Comparison of ENCODE assay signal across 20 mouse cellular contexts in genomic region chr5:17982770-17983169, GRCm38 (mm10). TPM values are rescaled to one million over a fixed set of nuclear protein-coding genes. Genes with fewer than 3 reads are reported as not detected.
DNase-seq lines count a peak whose midpoint lies in the region; ATAC-seq and TF ChIP-seq lines count a peak whose summit lies in the region.
"Had no signal": no experiment of that assay in that cellular context is flagged by ENCODE, and none has a peak within 500 bp of the region (broad histone marks: within the 10 kb centered on the region; RNA-seq: fewer than 3 reads in every experiment).

No protein-coding gene starts in this region.

- ATAC-seq in frontal cortex, adult (ENCODE audit: low TSS enrichment), result peak; percentile 73
- peak; percentile 92 for ATAC-seq in lung, embryonic 14.5 days (ENCODE audit: insufficient read depth)
- peak; percentile 95 for ATAC-seq in heart, embryonic 15.5 days (replicated peaks; ENCODE audit: insufficient number of reproducible peaks, insufficient read depth, low FRiP score, low read depth)
- ATAC-seq in midbrain, embryonic 16.5 days, result no peak

- no peak overlapping the region for H3K4me2 ChIP-seq in lung, embryonic 14.5 days
- H3K4me2 ChIP-seq in heart, embryonic 15.5 days, result no peak overlapping the region
- no peak overlapping the region for H3K4me2 ChIP-seq in midbrain, embryonic 16.5 days (ENCODE audit: low read length)
- H3K4me2 ChIP-seq: midbrain, embryonic 11.5 days had no signal

- no peak overlapping the region for H3K4me3 ChIP-seq in lung, embryonic 14.5 days (ENCODE audit: low read depth, low read length)
- no peak overlapping the region for H3K4me3 ChIP-seq in lung, adult 2 months (replicated peaks; ENCODE audit: extremely low read depth, low read depth, low read length)
- H3K4me3 ChIP-seq in heart, embryonic 15.5 days, result no peak overlapping the region
- no peak overlapping the region for H3K4me3 ChIP-seq in midbrain, embryonic 16.5 days (ENCODE audit: low read depth, low read length)
- H3K4me3 ChIP-seq: forebrain, embryonic 10.5 days; layer of hippocampus, adult 2 months had no signal

- H3K36me3 ChIP-seq in lung, embryonic 14.5 days (ENCODE audit: insufficient read depth), result no peaks in the 10 kb centered on the region
- no peaks in the 10 kb centered on the region for H3K36me3 ChIP-seq in heart, embryonic 15.5 days
- no peaks in the 10 kb centered on the region for H3K36me3 ChIP-seq in midbrain, embryonic 16.5 days (ENCODE audit: control insufficient read depth, insufficient read depth, low read length)
- H3K36me3 ChIP-seq: forebrain, embryonic 10.5 days had no signal

- DNase-seq in frontal cortex, adult 2 months (ENCODE audit: extremely low spot score in 1 of 2, low spot score in 1 of 2), result no peak
- DNase-seq in lung, embryonic 14.5 days, result peak; percentile 67
- no peak for DNase-seq in lung, adult 2 months
- peak; percentile 53 for DNase-seq in lung, postnatal 36 days
- no peak for DNase-seq in adrenal gland, adult (ENCODE audit: inconsistent age in 2 of 2, low spot score in 1 of 2)
- DNase-seq: adrenal gland, postnatal 36 days; cerebellum, postnatal 36 days; retina, postnatal 1 day; spleen, adult 18-20 months; thymus, postnatal 14 days had no signal

- H3K9ac ChIP-seq in lung, embryonic 14.5 days, result no peak overlapping the region
- no peak overlapping the region for H3K9ac ChIP-seq in heart, embryonic 15.5 days
- no peak overlapping the region for H3K9ac ChIP-seq in midbrain, embryonic 16.5 days (ENCODE audit: low read depth, low read length)

- no peak overlapping the region for H3K27ac ChIP-seq in lung, embryonic 14.5 days (ENCODE audit: low read depth)
- peak overlapping the region; percentile 88 for H3K27ac ChIP-seq in heart, embryonic 15.5 days
- no peak overlapping the region for H3K27ac ChIP-seq in midbrain, embryonic 16.5 days (ENCODE audit: low read length)
- H3K27ac ChIP-seq: forebrain, embryonic 10.5 days; kidney, postnatal 0 days; layer of hippocampus, adult 2 months had no signal

- H3K4me1 ChIP-seq in lung, embryonic 14.5 days (ENCODE audit: insufficient read depth), result no peaks in the 10 kb centered on the region
- peaks cover 8% of the 10 kb centered on the region for H3K4me1 ChIP-seq in lung, adult 2 months (ENCODE audit: control insufficient read depth, insufficient read depth, low read length)
- H3K4me1 ChIP-seq in heart, embryonic 15.5 days (replicated peaks), result peaks cover 3% of the 10 kb centered on the region
- H3K4me1 ChIP-seq in midbrain, embryonic 16.5 days (ENCODE audit: control insufficient read depth, insufficient read depth, low read length), result no peaks in the 10 kb centered on the region
- H3K4me1 ChIP-seq: forebrain, embryonic 10.5 days had no signal

- H3K9me3 ChIP-seq in lung, embryonic 14.5 days (ENCODE audit: low read depth, low read length), result no peaks in the 10 kb centered on the region
- no peaks in the 10 kb centered on the region for H3K9me3 ChIP-seq in heart, embryonic 15.5 days (replicated peaks)
- H3K9me3 ChIP-seq in midbrain, embryonic 16.5 days (replicated peaks; ENCODE audit: control insufficient read depth, low read length, poor library complexity, severe bottlenecking), result no peaks in the 10 kb centered on the region

- TF ChIP-seq CTCF in lung, embryonic 14.5 days (IDR thresholded peaks at IDR 0.05; ENCODE audit: low read depth), result no peak
- no peak for TF ChIP-seq CTCF in lung, adult 2 months (IDR thresholded peaks at IDR 0.05; ENCODE audit: insufficient read depth, low read length)

- H3K27me3 ChIP-seq in lung, embryonic 14.5 days (ENCODE audit: insufficient read depth, low read length), result no peaks in the 10 kb centered on the region
- no peaks in the 10 kb centered on the region for H3K27me3 ChIP-seq in heart, embryonic 15.5 days
- H3K27me3 ChIP-seq in midbrain, embryonic 16.5 days (ENCODE audit: control insufficient read depth, insufficient read depth, low read depth, low read length), result no peaks in the 10 kb centered on the region

- TF ChIP-seq POLR2A in lung, adult 2 months (IDR thresholded peaks at IDR 0.05; ENCODE audit: borderline replicate concordance, extremely low read depth, low read depth, low read length), result no peak

- WGBS in lung, embryonic 14.5 days, result 18% methylated on average over 4 of the region's 4 CpGs
- WGBS in lung, adult 2 months, result 23% methylated on average over 4 of the region's 4 CpGs
- WGBS in heart, embryonic 15.5 days, result 11% methylated on average over 4 of the region's 4 CpGs
- 76% methylated on average over 4 of the region's 4 CpGs for WGBS in midbrain, embryonic 16.5 days

RNA-seq across cellular contexts. Expression of gene Gnat3, which starts 20.4 kb away (rescaled TPM):
- polyA plus RNA-seq in frontal cortex, adult 2 months (2012; rRNA removed), result not detected in 2 replicates
- not detected in 2 replicates for polyA plus RNA-seq in lung, embryonic 14.5 days (2014; fragmentation: Nextera tagmentation; extraction: Ambion mirVana)
- not detected in 2 replicates for polyA plus RNA-seq in lung, adult 2 months (2012; rRNA removed)
- 0.16 TPM in 1 of 2 replicates, not detected in the other for polyA plus RNA-seq in heart, embryonic 15.5 days (2015; fragmentation: Nextera tagmentation; extraction: Ambion mirVana)
- not detected in 2 replicates for polyA plus RNA-seq in midbrain, embryonic 16.5 days (2015; fragmentation: Nextera tagmentation; extraction: Ambion mirVana)
- polyA plus RNA-seq: forebrain, embryonic 10.5 days; kidney, postnatal 0 days; limb, embryonic 11.5 days; liver, embryonic 16.5 days; stomach, embryonic 16.5 days had no signal

Comparison
In these comparisons a context has a peak if more than half of its experiments do, and no peak if none do; other contexts are left out.
1. DNase-seq: peak in lung, embryonic 14.5 days (single experiment) and lung, postnatal 36 days (single experiment); none in frontal cortex, adult 2 months (0 of 2), lung, adult 2 months (single experiment) and adrenal gland, adult (0 of 2).